Mouse (Mus musculus) lung, embryonic 15.5 days (tissue): ENCODE results near the gene Dcaf8. TPM values are rescaled to one million over a fixed set of nuclear protein-coding genes. Genes with fewer than 3 reads are reported as not detected.

ENCODE experiments used
- ATAC-seq: fragments of 200-750 bp; cut with Nextera tagmentation; 2 replicates; pipeline ENCODE4 v1.8.0; 2017; ENCODE audit warnings: moderate number of reproducible peaks, borderline replicate concordance; ENCODE audit not compliant: low FRiP score, low TSS enrichment; ENCODE audit errors: extremely low read depth
- H3K27ac ChIP-seq: fragments of 300-500 bp; sonication (generic); 2 replicates; pipeline ENCODE4 v1.5.1; 2015; ENCODE audit warnings: moderate library complexity, mild to moderate bottlenecking, inconsistent platforms
- H3K27me3 ChIP-seq: fragments of 300-500 bp; sonication (generic); 2 replicates; pipeline ENCODE4 v1.6.1; 2015; ENCODE audit warnings: inconsistent platforms
- H3K36me3 ChIP-seq: fragments of 300-500 bp; sonication (generic); 2 replicates; pipeline ENCODE4 v1.6.1; 2015; ENCODE audit warnings: inconsistent platforms
- H3K4me1 ChIP-seq: fragments of 300-500 bp; sonication (generic); 2 replicates; pipeline ENCODE4 v1.6.1; 2015; ENCODE audit warnings: inconsistent platforms
- H3K4me2 ChIP-seq: fragments of 300-500 bp; sonication (generic); 2 replicates; pipeline ENCODE4 v1.6.1; 2015; ENCODE audit warnings: inconsistent platforms, mild to moderate bottlenecking, moderate library complexity
- H3K4me3 ChIP-seq: fragments of 300-500 bp; sonication (generic); 2 replicates; pipeline ENCODE4 v1.5.1; 2015; ENCODE audit warnings: mild to moderate bottlenecking, inconsistent platforms
- H3K9ac ChIP-seq: fragments of 300-500 bp; sonication (generic); 2 replicates; pipeline ENCODE4 v1.6.1; 2015; ENCODE audit warnings: inconsistent platforms
- H3K9me3 ChIP-seq: fragments of 300-500 bp; sonication (generic); 2 replicates; pipeline ENCODE4 v1.6.1; 2016; ENCODE audit warnings: inconsistent platforms
- WGBS: fragments of 180-500 bp; shearing (Covaris S2); methylation state at CpG from one replicate; pipeline ENCODE4 v1.1.7; 2015; 5-methylcytosine and 5-hydroxymethylcytosine counted together
- polyA plus RNA-seq: library from polyadenylated mRNA; unstranded; fragments of >200 nt; fragmentation: Nextera tagmentation; extraction: Ambion mirVana; gene quantifications from 2 replicates; pipeline ENCODE4 v1.2.1, GENCODE M21; 2015

The Dcaf8 gene
- polyA plus RNA-seq: 131 and 134 TPM in 2 replicates

GRCm38 (mm10) chr1:172147835-172148278, at the start of gene Dcaf8:
Gene Dcaf8 (plus strand): TSS chr1:172148084.
- peak; percentile 99 for ATAC-seq
- Histone ChIP-seq H3K4me2 (peak within 1 kb of the TSS; percentile 68), H3K27ac (peak within 1 kb of the TSS; percentile 96), H3K9ac (peak within 1 kb of the TSS; percentile 99), H3K36me3 (peaks cover 21% of the 10 kb centered on the region), H3K9me3 (no peaks in the 10 kb centered on the region), H3K4me3 (peak within 1 kb of the TSS; percentile 92), H3K27me3 (no peaks in the 10 kb centered on the region), H3K4me1 (peaks cover 22% of the 10 kb centered on the region)
- WGBS: under 1% methylated on average over 42 of the region's 42 CpGs

GRCm38 (mm10) chr1:172099325-172100033, 48.4 kb upstream of the Dcaf8 start:
- ATAC-seq: no peak
- H3K4me2 ChIP-seq: no peak overlapping the region
- no peaks in the 10 kb centered on the region for H3K4me1 ChIP-seq

GRCm38 (mm10) chr1:172103619-172104018, 44.3 kb upstream of the Dcaf8 start:
- H3K36me3 ChIP-seq: peaks cover 89% of the 10 kb centered on the region
- H3K9ac ChIP-seq: no peak overlapping the region
- H3K27ac ChIP-seq: no peak overlapping the region
- no peaks in the 10 kb centered on the region for H3K4me1 ChIP-seq
- H3K27me3 ChIP-seq: no peaks in the 10 kb centered on the region
- ATAC-seq: no peak
- no peaks in the 10 kb centered on the region for H3K9me3 ChIP-seq
- H3K4me3 ChIP-seq: no peak overlapping the region
- 75% methylated on average over 4 of the region's 4 CpGs for WGBS
- no peak overlapping the region for H3K4me2 ChIP-seq

More at GRCm38 (mm10) chr1:172099325-172100033, 48.4 kb upstream of the Dcaf8 start:
- no peak overlapping the region for H3K27ac ChIP-seq
- H3K27me3 ChIP-seq: no peaks in the 10 kb centered on the region
- no peak overlapping the region for H3K4me3 ChIP-seq
- no peak overlapping the region for H3K9ac ChIP-seq
- peaks cover 85% of the 10 kb centered on the region for H3K36me3 ChIP-seq
- H3K9me3 ChIP-seq: no peaks in the 10 kb centered on the region
- 85% methylated on average over 6 of the region's 6 CpGs for WGBS

- Histone ChIP-seq H3K9ac (no peak overlapping the region), H3K36me3 (peaks cover 94% of the 10 kb centered on the region), H3K27ac (no peak overlapping the region), H3K9me3 (no peaks in the 10 kb centered on the region), H3K27me3 (no peaks in the 10 kb centered on the region), H3K4me2 (no peak overlapping the region), H3K4me3 (no peak overlapping the region), H3K4me1 (no peaks in the 10 kb centered on the region)
- 78% methylated on average over 11 of the region's 11 CpGs for WGBS
- ATAC-seq: no peak
These were observed 42.8 kb upstream of the Dcaf8 start for GRCm38 (mm10) chr1:172105101-172105500.

GRCm38 (mm10) chr1:172107777-172108477, 40.0 kb upstream of the Dcaf8 start:
- Histone ChIP-seq H3K36me3 (peaks cover 98% of the 10 kb centered on the region), H3K27me3 (no peaks in the 10 kb centered on the region), H3K4me3 (no peak overlapping the region), H3K27ac (no peak overlapping the region), H3K4me2 (no peak overlapping the region), H3K4me1 (no peaks in the 10 kb centered on the region), H3K9ac (no peak overlapping the region), H3K9me3 (no peaks in the 10 kb centered on the region)
- WGBS: 83% methylated on average over 10 of the region's 10 CpGs
- no peak for ATAC-seq

GRCm38 (mm10) chr1:172116948-172117347, 30.9 kb upstream of the Dcaf8 start:
- no peak overlapping the region for H3K9ac ChIP-seq
- no peak overlapping the region for H3K4me3 ChIP-seq
- WGBS: 89% methylated on average over 5 of the region's 5 CpGs
- no peaks in the 10 kb centered on the region for H3K9me3 ChIP-seq
- peaks cover 98% of the 10 kb centered on the region for H3K36me3 ChIP-seq
- ATAC-seq: no peak
- H3K4me1 ChIP-seq: no peaks in the 10 kb centered on the region
- H3K27ac ChIP-seq: no peak overlapping the region
- H3K27me3 ChIP-seq: no peaks in the 10 kb centered on the region
- no peak overlapping the region for H3K4me2 ChIP-seq

GRCm38 (mm10) chr1:172119100-172119499, 28.8 kb upstream of the Dcaf8 start:
- H3K9ac ChIP-seq: no peak overlapping the region
- no peak overlapping the region for H3K4me3 ChIP-seq
- no peak for ATAC-seq
- no peaks in the 10 kb centered on the region for H3K9me3 ChIP-seq
- 70% methylated on average over 6 of the region's 6 CpGs for WGBS
- no peaks in the 10 kb centered on the region for H3K4me1 ChIP-seq
- H3K36me3 ChIP-seq: peaks cover 93% of the 10 kb centered on the region
- H3K4me2 ChIP-seq: no peak overlapping the region
- H3K27ac ChIP-seq: no peak overlapping the region
- H3K27me3 ChIP-seq: no peaks in the 10 kb centered on the region

GRCm38 (mm10) chr1:172119720-172120119, 28.2 kb upstream of the Dcaf8 start:
- no peak overlapping the region for H3K4me3 ChIP-seq
- no peaks in the 10 kb centered on the region for H3K27me3 ChIP-seq
- no peak overlapping the region for H3K9ac ChIP-seq
- peak; percentile 58; the same call in 1 of the 2 replicates for ATAC-seq
- H3K27ac ChIP-seq: no peak overlapping the region
- H3K9me3 ChIP-seq: no peaks in the 10 kb centered on the region
- peaks cover 87% of the 10 kb centered on the region for H3K36me3 ChIP-seq
- H3K4me2 ChIP-seq: no peak overlapping the region
- no peaks in the 10 kb centered on the region for H3K4me1 ChIP-seq
- WGBS: 34% methylated on average over 3 of the region's 3 CpGs

- Histone ChIP-seq H3K4me1 (peaks cover 8% of the 10 kb centered on the region), H3K9ac (no peak overlapping the region), H3K36me3 (peaks cover 57% of the 10 kb centered on the region), H3K4me2 (no peak overlapping the region), H3K4me3 (no peak overlapping the region), H3K9me3 (no peaks in the 10 kb centered on the region), H3K27ac (no peak overlapping the region), H3K27me3 (no peaks in the 10 kb centered on the region)
- WGBS: 88% methylated on average over 2 of the region's 2 CpGs
- ATAC-seq: no peak
These were observed 25.2 kb upstream of the Dcaf8 start for GRCm38 (mm10) chr1:172122671-172123070.

GRCm38 (mm10) chr1:172124572-172124971, 23.3 kb upstream of the Dcaf8 start:
- H3K9ac ChIP-seq: no peak overlapping the region
- H3K27ac ChIP-seq: no peak overlapping the region
- H3K36me3 ChIP-seq: peaks cover 46% of the 10 kb centered on the region
- ATAC-seq: no peak
- WGBS: 78% methylated on average over 6 of the region's 6 CpGs
- no peak overlapping the region for H3K4me2 ChIP-seq
- H3K27me3 ChIP-seq: no peaks in the 10 kb centered on the region
- no peak overlapping the region for H3K4me3 ChIP-seq
- H3K9me3 ChIP-seq: no peaks in the 10 kb centered on the region
- H3K4me1 ChIP-seq: peaks cover 12% of the 10 kb centered on the region

- peaks cover 12% of the 10 kb centered on the region for H3K4me1 ChIP-seq
- peak within 1 kb of the TSS; percentile 83 for H3K4me3 ChIP-seq
- H3K27ac ChIP-seq: peak within 1 kb of the TSS; percentile 61
- 1% methylated on average over 42 of the region's 42 CpGs for WGBS
- H3K9me3 ChIP-seq: no peaks in the 10 kb centered on the region
- peak; percentile 98 for ATAC-seq
- no peaks in the 10 kb centered on the region for H3K27me3 ChIP-seq
- H3K9ac ChIP-seq: peak within 1 kb of the TSS; percentile 93
- H3K36me3 ChIP-seq: peaks cover 45% of the 10 kb centered on the region
- peak within 1 kb of the TSS; percentile 77 for H3K4me2 ChIP-seq
These were observed 21.2 kb upstream of the Dcaf8 start, which contains the start of gene Pex19 for GRCm38 (mm10) chr1:172126376-172127347. Gene Pex19 (plus strand): TSS chr1:172126755.
